Mouse (Mus musculus) effector memory CD4-positive, alpha-beta T cell, adult 7 months (primary cell): ENCODE results near the gene Rptor. TPM values are rescaled to one million over a fixed set of nuclear protein-coding genes. Genes with fewer than 3 reads are reported as not detected.

Experiments used
- polyA plus RNA-seq: library from polyadenylated mRNA; unstranded; fragments of 100-300 nt; shearing (Covaris generic); gene quantifications from one replicate; pipeline ENCODE4 v1.2.1, GENCODE M21; 2017

Gene Rptor
- polyA plus RNA-seq, result 29.3 TPM

DNA sequence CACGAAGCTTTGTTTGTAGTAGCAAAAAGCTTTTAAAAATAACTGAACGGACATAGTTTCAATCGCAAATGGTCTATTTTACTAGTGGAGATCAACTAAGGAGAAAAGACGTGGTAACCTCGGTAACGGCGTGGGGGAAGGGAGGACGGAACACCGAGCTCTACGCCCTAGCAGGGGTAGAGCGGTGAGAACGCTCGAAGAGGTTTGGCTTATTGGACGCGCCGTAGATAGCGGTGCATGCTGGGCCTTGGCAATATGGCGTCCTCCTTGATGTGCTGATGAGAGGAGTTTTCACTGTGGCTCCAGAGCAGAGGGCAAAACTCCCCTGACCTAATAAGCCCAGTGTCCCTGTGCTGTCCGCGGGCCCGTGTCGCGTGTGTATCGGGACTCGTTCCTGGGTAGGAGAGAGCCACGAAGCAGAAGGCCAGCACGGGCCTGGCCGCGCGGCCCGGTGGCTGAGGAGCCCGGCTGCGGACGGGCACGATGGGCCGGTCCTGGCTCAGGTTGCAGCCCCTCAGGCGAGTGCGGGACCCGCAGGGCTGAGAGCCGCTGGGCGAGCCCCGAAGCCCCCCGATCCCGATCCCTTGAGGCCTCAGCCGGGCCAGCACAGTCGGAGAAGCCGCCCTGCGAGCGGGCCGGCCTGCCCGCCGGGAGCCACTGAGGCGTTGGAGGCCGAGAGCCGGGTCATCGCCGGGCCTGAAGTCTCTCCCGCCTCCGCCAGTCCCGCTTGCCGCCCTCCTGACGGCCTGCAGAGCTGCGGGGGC lies at the start of gene Rptor:
Rptor (plus strand) TSS at position 143 of the 764 bp plus-strand sequence.

DNA sequence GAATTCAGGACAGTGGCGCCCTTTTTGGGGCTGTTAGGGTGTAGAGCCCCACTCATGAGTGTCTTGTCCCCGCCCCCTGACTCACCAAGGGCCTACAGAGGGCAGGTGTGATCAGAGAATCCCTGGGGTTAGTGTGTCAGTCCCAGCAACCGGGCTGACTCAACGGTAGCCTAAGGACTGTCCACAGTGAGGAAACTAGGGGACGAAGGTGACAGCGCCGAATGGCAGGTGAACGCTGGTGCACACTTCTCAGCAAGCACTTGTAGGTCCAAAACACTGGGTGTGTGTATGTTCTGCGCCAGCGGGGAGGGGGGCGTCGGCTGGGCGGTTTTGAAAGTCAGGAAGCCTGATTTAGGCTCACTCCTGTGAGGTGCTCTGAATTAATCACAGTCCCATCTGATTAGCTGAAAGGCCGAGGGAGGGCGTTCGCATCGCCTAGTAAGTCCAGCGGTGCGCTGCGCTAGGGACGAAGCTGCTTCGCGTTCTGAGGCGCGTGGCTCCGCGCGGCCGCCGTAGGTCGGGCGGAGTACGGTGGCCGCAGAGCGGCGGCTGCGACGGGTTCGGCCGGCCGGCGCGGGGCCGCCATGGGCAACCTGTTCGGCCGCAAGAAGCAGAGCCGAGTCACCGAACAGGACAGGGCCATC lies 310.7 kb downstream of the Rptor start, which contains the start of gene Chmp6:
Chmp6 (plus strand) TSS at position 151 of the 644 bp plus-strand sequence.

DNA sequence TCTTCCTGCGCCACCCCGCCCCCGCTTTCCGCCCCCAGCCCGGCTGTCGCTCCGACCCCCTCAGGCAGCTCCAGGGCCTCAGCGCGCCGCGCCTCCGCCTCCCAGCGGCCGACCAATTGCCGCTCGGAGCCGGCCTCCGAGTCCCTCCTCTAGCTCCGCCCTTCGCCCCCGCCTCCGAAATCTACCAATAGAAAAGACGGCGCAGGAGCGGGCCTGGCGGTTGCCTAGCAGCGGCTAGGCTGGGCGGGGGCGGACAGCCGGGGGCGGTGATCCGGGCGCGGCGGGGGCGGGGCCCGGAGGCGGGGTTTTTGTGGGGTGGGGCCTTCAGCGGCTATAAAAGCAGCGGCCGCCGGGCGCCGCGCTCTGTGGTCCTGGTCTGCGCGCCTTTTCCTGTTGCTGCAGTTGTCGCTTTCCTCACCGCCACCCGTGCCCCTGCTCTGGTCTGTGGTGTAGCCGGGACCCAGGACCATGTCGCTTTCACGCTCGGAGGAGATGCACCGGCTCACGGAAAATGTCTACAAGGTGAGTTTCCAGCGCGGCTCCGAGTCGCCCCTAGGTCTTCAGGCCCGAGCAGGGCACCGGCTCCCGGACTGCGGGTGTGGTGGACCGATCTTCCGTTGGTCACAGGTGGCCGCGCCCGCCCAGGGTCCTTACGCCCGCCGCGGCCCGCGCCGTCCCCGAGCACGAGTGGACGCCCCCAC lies 340.2 kb downstream of the Rptor start, which contains the start of gene Baiap2:
Baiap2 (plus strand) TSS at position 37 of the 701 bp plus-strand sequence.

Other genes starting within 250 kb of the Rptor start
- gene Sgsh, start 247.4 kb upstream of the Rptor start, polyA plus RNA-seq, result 8.5 TPM
- gene Slc26a11, start 247.3 kb upstream of the Rptor start, polyA plus RNA-seq, result 45.3 TPM
- gene Rnf213, start 209.8 kb upstream of the Rptor start, polyA plus RNA-seq, result 10.2 TPM
- gene Endov, start 111.6 kb upstream of the Rptor start, polyA plus RNA-seq, result 14.4 TPM
- gene Nptx1, start 55.2 kb upstream of the Rptor start, polyA plus RNA-seq, result not detected